Mouse (Mus musculus) neural tube, embryonic 13.5 days (tissue): ENCODE data around the gene Baat. TPM values are rescaled to one million over a fixed set of nuclear protein-coding genes. Genes with fewer than 3 reads are reported as not detected.

Experiments used
- ATAC-seq: fragments of 200-750 bp; cut with Nextera tagmentation; 2 replicates; pipeline ENCODE4 v1.8.0; 2017; ENCODE audit warnings: low read depth, mild to moderate bottlenecking, moderate TSS enrichment, moderate library complexity
- H3K27ac ChIP-seq: fragments of 300-500 bp; sonication (generic); replicated peaks from 2 replicates; pipeline ENCODE4 v1.5.1; 2015; ENCODE audit warnings: moderate library complexity, mild to moderate bottlenecking, inconsistent platforms
- H3K27me3 ChIP-seq: fragments of 300-500 bp; sonication (generic); 2 replicates; pipeline ENCODE4 v1.6.1; 2015; ENCODE audit warnings: mild to moderate bottlenecking, inconsistent platforms
- H3K36me3 ChIP-seq: fragments of 300-500 bp; sonication (generic); 2 replicates; pipeline ENCODE4 v1.6.1; 2015; ENCODE audit warnings: mild to moderate bottlenecking, inconsistent platforms
- H3K4me1 ChIP-seq: fragments of 300-500 bp; sonication (generic); replicated peaks from 2 replicates; pipeline ENCODE4 v1.6.1; 2015; ENCODE audit warnings: inconsistent platforms
- H3K4me2 ChIP-seq: fragments of 300-500 bp; sonication (generic); 2 replicates; pipeline ENCODE4 v1.6.1; 2015; ENCODE audit warnings: inconsistent platforms, mild to moderate bottlenecking, moderate library complexity
- H3K4me3 ChIP-seq: fragments of 300-500 bp; sonication (generic); 2 replicates; pipeline ENCODE4 v1.5.1; 2015; ENCODE audit warnings: mild to moderate bottlenecking, inconsistent platforms
- H3K9ac ChIP-seq: fragments of 300-500 bp; sonication (generic); 2 replicates; pipeline ENCODE4 v1.6.1; 2015; ENCODE audit warnings: moderate library complexity, mild to moderate bottlenecking, inconsistent platforms
- H3K9me3 ChIP-seq: fragments of 300-500 bp; sonication (generic); 2 replicates; pipeline ENCODE4 v1.6.1; 2016; ENCODE audit warnings: inconsistent platforms
- WGBS: fragments of 180-500 bp; shearing (Covaris S2); methylation state at CpG from one replicate; pipeline ENCODE4 v1.1.7; 2015; 5-methylcytosine and 5-hydroxymethylcytosine counted together
- polyA plus RNA-seq: library from polyadenylated mRNA; unstranded; fragments of >200 nt; fragmentation: Nextera tagmentation; extraction: Ambion mirVana; gene quantifications from 2 replicates; pipeline ENCODE4 v1.2.1, GENCODE M21; 2015

Gene Baat
- polyA plus RNA-seq, result 0.23 TPM in 1 of 2 replicates, not detected in the other

- ATAC-seq, result no peak
- 78% methylated on average over 3 of the region's 3 CpGs for WGBS
- H3K4me2 ChIP-seq, result no peak within 1 kb of the TSS
- H3K9me3 ChIP-seq, result no peaks in the 10 kb centered on the region
- H3K4me3 ChIP-seq, result no peak within 1 kb of the TSS
- H3K4me1 ChIP-seq, result no peaks in the 10 kb centered on the region
- no peak within 1 kb of the TSS for H3K9ac ChIP-seq
- H3K36me3 ChIP-seq, result no peaks in the 10 kb centered on the region
- no peaks in the 10 kb centered on the region for H3K27me3 ChIP-seq
- H3K27ac ChIP-seq, result no peak within 1 kb of the TSS
These were observed at the start of gene Baat for GRCm38 (mm10) chr4:49506386-49506785. TSS of gene Baat (minus strand) at chr4:49506557.

- H3K9me3 ChIP-seq, result no peaks in the 10 kb centered on the region
- WGBS, result 84% methylated on average over 5 of the region's 5 CpGs
- H3K4me2 ChIP-seq, result no peak overlapping the region
- no peak overlapping the region for H3K4me3 ChIP-seq
- H3K27ac ChIP-seq, result no peak overlapping the region
- no peaks in the 10 kb centered on the region for H3K27me3 ChIP-seq
- no peak overlapping the region for H3K9ac ChIP-seq
- no peaks in the 10 kb centered on the region for H3K36me3 ChIP-seq
- ATAC-seq, result no peak
- H3K4me1 ChIP-seq, result no peaks in the 10 kb centered on the region
These were observed 47.0 kb upstream of the Baat start for GRCm38 (mm10) chr4:49553380-49553779.

GRCm38 (mm10) chr4:49549383-49549782, 43.0 kb upstream of the Baat start, which contains the start of gene Aldob:
TSS of gene Aldob (minus strand) at chr4:49549546.
- no peak for ATAC-seq
- Histone ChIP-seq H3K36me3 (no peaks in the 10 kb centered on the region), H3K9me3 (no peaks in the 10 kb centered on the region), H3K4me2 (no peak within 1 kb of the TSS), H3K9ac (no peak within 1 kb of the TSS), H3K27ac (no peak within 1 kb of the TSS), H3K4me1 (no peaks in the 10 kb centered on the region), H3K4me3 (no peak within 1 kb of the TSS), H3K27me3 (no peaks in the 10 kb centered on the region)
- WGBS, result 54% methylated on average over 3 of the region's 3 CpGs

GRCm38 (mm10) chr4:49547544-49548219, 41.3 kb upstream of the Baat start:
- H3K27me3 ChIP-seq, result no peaks in the 10 kb centered on the region
- no peaks in the 10 kb centered on the region for H3K36me3 ChIP-seq
- no peak overlapping the region for H3K27ac ChIP-seq
- no peak overlapping the region for H3K9ac ChIP-seq
- WGBS, result 88% methylated on average over 7 of the region's 7 CpGs
- no peak overlapping the region for H3K4me2 ChIP-seq
- no peak for ATAC-seq
- H3K4me3 ChIP-seq, result no peak overlapping the region
- H3K4me1 ChIP-seq, result no peaks in the 10 kb centered on the region
- no peaks in the 10 kb centered on the region for H3K9me3 ChIP-seq

- no peak overlapping the region for H3K9ac ChIP-seq
- ATAC-seq, result no peak
- no peaks in the 10 kb centered on the region for H3K9me3 ChIP-seq
- no peaks in the 10 kb centered on the region for H3K27me3 ChIP-seq
- WGBS, result 75% methylated on average over 6 of the region's 6 CpGs
- no peak overlapping the region for H3K4me3 ChIP-seq
- no peaks in the 10 kb centered on the region for H3K4me1 ChIP-seq
- H3K27ac ChIP-seq, result no peak overlapping the region
- no peak overlapping the region for H3K4me2 ChIP-seq
- H3K36me3 ChIP-seq, result no peaks in the 10 kb centered on the region
These were observed 40.7 kb upstream of the Baat start for GRCm38 (mm10) chr4:49546873-49547543.

- Histone ChIP-seq H3K36me3 (no peaks in the 10 kb centered on the region), H3K4me1 (no peaks in the 10 kb centered on the region), H3K4me3 (no peak overlapping the region), H3K4me2 (no peak overlapping the region), H3K9ac (no peak overlapping the region), H3K9me3 (no peaks in the 10 kb centered on the region), H3K27ac (no peak overlapping the region), H3K27me3 (no peaks in the 10 kb centered on the region)
- no peak for ATAC-seq
- WGBS, result 94% methylated on average over 2 of the region's 2 CpGs
These were observed 39.7 kb upstream of the Baat start for GRCm38 (mm10) chr4:49546026-49546425.

GRCm38 (mm10) chr4:49540966-49541365, 34.6 kb upstream of the Baat start:
- Histone ChIP-seq H3K4me2 (no peak overlapping the region), H3K9ac (no peak overlapping the region), H3K27me3 (no peaks in the 10 kb centered on the region), H3K27ac (no peak overlapping the region), H3K4me1 (no peaks in the 10 kb centered on the region), H3K4me3 (no peak overlapping the region), H3K36me3 (no peaks in the 10 kb centered on the region), H3K9me3 (no peaks in the 10 kb centered on the region)
- 82% methylated on average over 3 of the region's 3 CpGs for WGBS
- ATAC-seq, result no peak

- H3K4me1 ChIP-seq, result no peaks in the 10 kb centered on the region
- H3K4me3 ChIP-seq, result no peak overlapping the region
- H3K36me3 ChIP-seq, result no peaks in the 10 kb centered on the region
- H3K9ac ChIP-seq, result no peak overlapping the region
- no peak overlapping the region for H3K4me2 ChIP-seq
- ATAC-seq, result no peak
- no peaks in the 10 kb centered on the region for H3K27me3 ChIP-seq
- no peak overlapping the region for H3K27ac ChIP-seq
- WGBS, result 80% methylated on average over 6 of the region's 6 CpGs
- no peaks in the 10 kb centered on the region for H3K9me3 ChIP-seq
These were observed 33.3 kb upstream of the Baat start for GRCm38 (mm10) chr4:49539665-49540064.

GRCm38 (mm10) chr4:49536671-49537070, 30.3 kb upstream of the Baat start:
- no peak overlapping the region for H3K4me3 ChIP-seq
- WGBS, result 92% methylated on average over 4 of the region's 4 CpGs
- H3K4me2 ChIP-seq, result no peak overlapping the region
- no peak overlapping the region for H3K27ac ChIP-seq
- H3K27me3 ChIP-seq, result no peaks in the 10 kb centered on the region
- H3K36me3 ChIP-seq, result peaks cover 14% of the 10 kb centered on the region
- H3K9ac ChIP-seq, result no peak overlapping the region
- no peaks in the 10 kb centered on the region for H3K9me3 ChIP-seq
- no peak for ATAC-seq
- H3K4me1 ChIP-seq, result no peaks in the 10 kb centered on the region

GRCm38 (mm10) chr4:49535675-49536294, 29.4 kb upstream of the Baat start:
- no peak for ATAC-seq

GRCm38 (mm10) chr4:49535036-49535435, 28.7 kb upstream of the Baat start:
- H3K27ac ChIP-seq, result no peak overlapping the region
- H3K4me3 ChIP-seq, result no peak overlapping the region
- peaks cover 11% of the 10 kb centered on the region for H3K9me3 ChIP-seq
- no peaks in the 10 kb centered on the region for H3K4me1 ChIP-seq
- 88% methylated on average over 3 of the region's 3 CpGs for WGBS
- H3K27me3 ChIP-seq, result no peaks in the 10 kb centered on the region
- no peak for ATAC-seq
- no peak overlapping the region for H3K4me2 ChIP-seq
- H3K9ac ChIP-seq, result no peak overlapping the region
- peaks cover 26% of the 10 kb centered on the region for H3K36me3 ChIP-seq

More at GRCm38 (mm10) chr4:49535675-49536294, 29.4 kb upstream of the Baat start:
- WGBS, result 95% methylated on average over 4 of the region's 4 CpGs
- no peak overlapping the region for H3K4me3 ChIP-seq
- no peak overlapping the region for H3K9ac ChIP-seq
- peaks cover 4% of the 10 kb centered on the region for H3K9me3 ChIP-seq
- no peaks in the 10 kb centered on the region for H3K4me1 ChIP-seq
- H3K27ac ChIP-seq, result no peak overlapping the region
- H3K27me3 ChIP-seq, result no peaks in the 10 kb centered on the region
- H3K36me3 ChIP-seq, result peaks cover 18% of the 10 kb centered on the region
- H3K4me2 ChIP-seq, result no peak overlapping the region

GRCm38 (mm10) chr4:49522576-49522975, 16.2 kb upstream of the Baat start:
- H3K4me2 ChIP-seq, result peak overlapping the region; percentile 77
- no peak for ATAC-seq
- no peaks in the 10 kb centered on the region for H3K27me3 ChIP-seq
- H3K36me3 ChIP-seq, result peaks cover 37% of the 10 kb centered on the region
- no peak overlapping the region for H3K27ac ChIP-seq
- peak overlapping the region; percentile 55 for H3K4me3 ChIP-seq
- H3K4me1 ChIP-seq, result peaks cover 37% of the 10 kb centered on the region
- WGBS, result 81% methylated on average over 9 of the region's 9 CpGs
- no peak overlapping the region for H3K9ac ChIP-seq
- H3K9me3 ChIP-seq, result no peaks in the 10 kb centered on the region
